Mouse (Mus musculus) spleen, postnatal 4 days (tissue): Measurements from ENCODE around the gene Agap2.

Source experiments
- DNase-seq, 2 experiments: peaks; one replicate each; pipeline ENCODE4 v3.0.0; 2022; ENCODE audit warnings: low spot score in 2 of 2

Gene Agap2

GRCm38 (mm10) chr10:127075080-127075479 is at the start of gene Agap2:
TSS of gene Agap2 (plus strand) at chr10:127075284.
- DNase-seq: peak; percentile 67 to 81

- peak; percentile 91 to 98 for DNase-seq
Measured at GRCm38 (mm10) chr10:127030336-127031296, 44.5 kb upstream of the Agap2 start, which contains the start of gene Tsfm. TSS of gene Tsfm (minus strand) at chr10:127030840.

DNA sequence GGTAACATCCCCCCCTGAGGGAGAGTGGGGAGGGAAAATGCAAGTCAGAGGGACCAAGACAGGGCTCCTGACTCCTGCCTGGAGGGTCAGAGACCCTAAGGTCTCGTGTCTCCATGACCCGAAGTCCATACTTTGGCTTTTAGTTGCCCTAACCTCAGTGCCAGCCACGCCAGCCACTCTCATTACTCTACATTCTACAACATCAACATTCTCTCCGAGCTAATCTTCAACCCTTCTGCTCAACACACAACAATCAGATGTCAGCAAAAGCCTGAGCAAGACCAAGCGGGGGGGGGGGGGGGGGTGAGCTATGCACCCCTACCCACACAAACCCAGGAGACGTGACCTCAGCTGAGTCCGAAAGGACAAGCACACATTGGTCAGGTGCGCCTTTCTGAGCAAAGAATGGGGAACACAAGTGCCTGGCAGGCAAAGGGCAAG is 41.8 kb upstream of the Agap2 start:
- no peak for DNase-seq

DNA sequence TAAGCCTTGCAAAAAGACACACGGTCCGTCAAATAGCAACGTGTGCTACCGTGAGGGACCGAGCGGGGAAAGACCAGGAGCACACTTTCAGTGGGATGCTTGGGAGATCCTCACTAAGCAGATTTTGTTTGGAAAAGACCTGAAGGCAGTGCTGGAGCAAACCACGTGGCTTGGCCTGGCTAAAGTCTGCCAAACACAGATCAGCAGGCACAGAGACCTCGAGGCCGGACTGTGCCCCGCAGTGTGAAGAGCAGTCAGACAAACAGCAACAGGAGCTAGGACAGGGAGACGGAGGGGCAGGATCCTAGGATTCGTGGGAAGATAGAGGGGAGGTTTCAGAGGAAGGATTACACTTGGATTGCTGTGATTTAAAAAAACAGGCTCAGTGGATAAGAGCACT is 38.8 kb upstream of the Agap2 start:
- DNase-seq: no peak

DNA sequence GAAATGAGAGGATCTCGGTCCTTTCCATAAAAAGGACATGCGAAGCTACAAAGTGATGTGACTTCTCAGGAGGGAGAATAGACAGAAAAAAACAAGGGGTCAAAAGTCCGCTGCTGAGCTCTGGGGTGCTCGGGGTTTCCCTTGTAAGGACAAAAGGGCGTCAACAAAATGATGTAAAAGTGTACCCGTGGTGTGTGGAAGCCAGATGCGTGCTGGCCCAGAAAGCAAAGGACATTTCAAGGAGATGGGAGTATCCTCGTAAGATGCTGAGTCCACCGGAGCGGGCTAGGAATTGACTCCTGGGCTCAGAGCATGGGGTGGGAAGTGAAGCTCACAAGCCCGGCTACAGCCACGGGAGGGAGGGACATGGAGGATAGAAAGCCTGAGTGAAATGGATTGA is 37.4 kb upstream of the Agap2 start:
- no peak for DNase-seq

GRCm38 (mm10) chr10:127040569-127041214 is 34.4 kb upstream of the Agap2 start:
- DNase-seq: no peak

DNA sequence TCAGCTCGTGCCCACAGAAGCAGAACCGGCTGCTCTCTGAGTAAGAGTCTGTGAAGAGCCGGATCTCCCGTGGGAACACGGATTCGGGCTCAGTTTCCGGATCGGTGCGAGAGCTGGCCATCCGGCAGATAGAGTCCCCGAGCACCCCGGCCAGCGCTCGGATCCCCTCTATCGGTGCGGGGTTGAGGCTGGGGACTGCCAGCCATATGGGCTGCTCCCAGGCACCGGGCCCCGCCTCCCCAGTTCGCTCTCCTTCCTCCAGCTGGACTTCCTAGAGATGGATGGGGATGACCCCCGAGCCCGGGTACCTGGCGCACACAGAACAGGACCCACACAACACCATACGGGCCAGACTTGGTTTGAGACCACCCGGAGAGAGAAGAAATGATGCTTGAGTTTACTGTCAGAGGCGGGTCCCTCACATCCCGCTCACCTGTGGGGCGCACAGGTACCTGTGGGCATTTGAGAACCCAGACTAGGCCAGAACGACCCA is 33.8 kb upstream of the Agap2 start, which contains the start of the genes Mettl1 and Eef1akmt3:
Gene Mettl1 (plus strand): TSS at position 141 of the 493 bp plus-strand sequence.
Gene Eef1akmt3 (minus strand): TSS at position 240 of the 493 bp plus-strand sequence.
- no peak for DNase-seq

DNA sequence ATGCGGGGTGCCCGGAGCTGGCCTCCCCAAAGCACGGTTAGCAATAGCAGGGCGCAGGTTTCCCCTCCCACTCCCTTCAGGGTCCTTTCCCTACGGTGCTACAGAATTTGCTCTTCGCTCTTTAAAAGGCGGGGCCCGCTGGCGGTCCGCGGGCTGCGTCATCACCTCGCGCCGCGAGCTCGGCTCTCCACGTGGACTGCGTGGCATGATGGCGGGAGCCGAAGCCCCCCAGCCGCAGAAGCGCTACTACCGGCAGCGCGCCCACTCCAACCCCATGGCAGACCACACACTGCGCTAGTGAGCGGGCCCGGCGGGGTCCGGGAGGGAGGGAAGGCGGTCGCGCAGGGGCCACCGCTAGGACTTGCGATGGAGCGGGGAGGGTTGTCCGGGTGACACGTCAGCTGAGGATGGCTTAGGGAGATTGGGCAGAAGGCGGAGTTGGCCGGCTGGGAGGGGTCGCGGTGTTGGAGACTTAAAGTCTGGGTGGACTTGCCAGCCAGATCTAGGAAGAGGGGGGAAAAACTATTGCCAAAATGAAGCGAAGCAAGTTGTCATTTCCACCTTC is 33.2 kb upstream of the Agap2 start:
- peak; percentile 77 to 91 for DNase-seq

DNA sequence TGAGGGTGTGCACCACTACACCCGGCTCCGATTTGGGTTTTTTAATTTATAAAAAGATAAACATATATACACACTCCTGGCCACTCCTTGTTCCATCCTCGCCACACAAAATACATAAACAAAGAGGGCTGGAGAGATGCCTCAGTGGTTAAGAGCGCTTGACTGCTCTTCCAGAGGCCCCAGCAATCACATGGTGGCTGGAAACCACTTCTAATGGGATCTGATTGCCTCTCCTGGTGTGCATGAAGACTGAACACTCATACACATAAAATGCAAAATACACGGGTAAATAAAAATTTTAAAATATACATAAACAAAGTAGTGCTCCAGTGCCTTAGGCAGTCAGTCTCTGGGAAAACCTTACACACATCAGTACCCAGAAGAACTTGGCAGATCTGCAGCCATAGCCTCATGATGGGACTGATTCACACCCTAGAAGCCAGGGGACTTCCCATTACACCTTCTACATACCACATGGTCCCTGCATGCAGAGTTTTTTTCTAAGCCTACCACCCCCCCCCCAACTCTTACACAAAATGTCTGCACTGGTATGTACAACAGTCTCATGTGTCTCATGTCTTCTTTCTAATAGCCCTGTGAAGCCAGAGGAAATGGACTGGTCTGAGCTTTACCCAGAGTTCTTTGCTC is 32.5 kb upstream of the Agap2 start:
- no peak for DNase-seq

GRCm38 (mm10) chr10:127043187-127043586 is 31.9 kb upstream of the Agap2 start:
- DNase-seq: no peak

- no peak for DNase-seq
Measured at GRCm38 (mm10) chr10:127047954-127048353, 27.1 kb upstream of the Agap2 start, which contains the start of gene Cyp27b1. TSS of gene Cyp27b1 (plus strand) at chr10:127048250.

DNA sequence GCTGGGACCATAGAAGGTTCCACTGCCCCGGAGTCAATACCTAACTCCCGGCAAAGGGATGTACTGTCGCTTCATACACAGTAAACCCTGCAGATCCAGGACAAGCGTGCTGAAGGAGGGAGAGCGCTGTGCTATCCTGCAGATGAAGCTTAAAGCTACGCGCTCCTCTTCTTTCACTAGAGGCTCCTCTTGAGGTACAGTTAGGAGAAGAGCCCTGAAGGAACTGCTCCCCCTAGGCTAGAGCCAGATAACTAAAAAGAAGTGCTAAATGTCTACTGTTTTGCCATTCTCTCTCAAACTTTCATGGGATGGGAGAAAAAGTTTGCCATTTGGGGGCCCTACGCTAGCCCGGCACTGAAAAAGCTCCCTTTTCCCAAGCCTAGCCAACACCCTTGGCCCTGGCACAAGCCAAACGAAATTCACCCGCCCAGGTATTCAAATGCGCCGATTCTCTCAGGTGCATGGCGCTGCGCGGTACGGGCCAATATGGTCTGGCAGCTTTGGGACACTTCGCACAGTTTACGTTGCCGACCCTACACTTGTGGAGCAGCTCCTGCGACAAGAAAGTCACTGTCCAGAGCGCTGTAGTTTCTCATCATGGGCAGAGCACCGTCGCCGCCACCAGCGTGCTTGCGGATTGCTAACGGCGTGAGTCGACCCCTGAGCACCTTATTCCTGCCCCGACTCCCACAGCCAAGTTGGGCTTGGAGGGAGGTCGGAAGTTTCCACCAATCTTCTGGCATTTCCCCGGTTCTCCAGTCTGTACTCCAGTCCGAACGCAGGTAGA is 26.3 kb upstream of the Agap2 start:
- DNase-seq: no peak

GRCm38 (mm10) chr10:127049395-127050118 is 25.5 kb upstream of the Agap2 start:
- DNase-seq: no peak

DNA sequence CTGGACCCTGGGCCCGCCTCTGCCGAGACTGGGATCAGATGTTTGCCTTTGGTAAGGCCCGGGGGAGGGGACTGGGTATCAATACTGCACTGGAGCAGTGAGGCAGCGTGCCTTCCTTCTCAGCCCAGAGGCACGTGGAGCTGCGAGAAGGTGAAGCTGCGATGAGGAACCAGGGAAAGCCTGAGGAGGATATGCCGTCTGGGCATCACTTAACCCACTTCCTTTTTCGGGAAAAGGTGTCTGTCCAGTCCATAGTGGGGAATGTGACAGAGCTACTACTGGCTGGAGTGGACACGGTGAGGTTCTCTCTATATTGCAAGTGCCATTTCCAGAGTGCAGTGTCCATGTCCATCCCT is 25.0 kb upstream of the Agap2 start:
- no peak for DNase-seq

- DNase-seq: no peak
Measured at GRCm38 (mm10) chr10:127054646-127055045, 20.4 kb upstream of the Agap2 start.

DNA sequence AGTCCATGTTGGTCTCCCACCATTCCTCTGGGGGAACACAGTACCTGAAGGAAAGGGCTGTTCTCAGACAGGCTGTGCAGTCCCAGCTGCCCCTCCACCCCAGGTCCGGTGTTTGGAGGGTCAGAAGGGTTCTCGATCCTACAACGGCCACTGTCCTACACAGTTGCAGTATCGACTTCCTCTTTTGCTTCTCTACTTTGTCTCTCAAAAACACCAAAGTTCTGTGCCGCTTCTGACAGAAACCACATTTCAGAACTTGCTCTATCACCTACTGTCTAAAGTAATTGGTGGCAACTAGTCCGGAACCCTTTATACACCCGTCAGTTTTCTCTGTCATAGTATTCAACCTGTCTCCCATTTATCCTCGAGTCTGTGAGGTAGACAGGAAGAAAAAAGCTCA is 19.7 kb upstream of the Agap2 start:
- DNase-seq: no peak

DNA sequence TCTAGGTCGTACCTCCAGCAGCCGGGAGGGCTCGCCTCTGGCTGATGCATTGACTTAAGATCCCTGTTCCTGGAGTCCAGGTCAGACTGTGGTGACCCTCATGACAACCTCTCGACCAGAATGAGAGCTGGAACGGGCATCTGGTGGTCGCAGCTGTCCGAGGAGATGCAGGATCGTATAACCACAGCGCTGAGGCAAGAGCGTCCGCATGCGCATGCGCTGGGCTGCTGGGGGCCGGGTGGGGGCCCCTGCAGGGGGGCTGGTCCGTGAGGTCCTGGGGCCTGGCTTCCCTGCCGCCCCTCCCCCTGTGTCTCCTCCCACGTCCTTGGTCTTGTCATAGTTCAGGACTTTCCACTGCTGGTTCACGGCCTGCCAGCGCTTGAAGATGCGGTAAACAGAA is 18.6 kb upstream of the Agap2 start:
- DNase-seq: no peak

DNA sequence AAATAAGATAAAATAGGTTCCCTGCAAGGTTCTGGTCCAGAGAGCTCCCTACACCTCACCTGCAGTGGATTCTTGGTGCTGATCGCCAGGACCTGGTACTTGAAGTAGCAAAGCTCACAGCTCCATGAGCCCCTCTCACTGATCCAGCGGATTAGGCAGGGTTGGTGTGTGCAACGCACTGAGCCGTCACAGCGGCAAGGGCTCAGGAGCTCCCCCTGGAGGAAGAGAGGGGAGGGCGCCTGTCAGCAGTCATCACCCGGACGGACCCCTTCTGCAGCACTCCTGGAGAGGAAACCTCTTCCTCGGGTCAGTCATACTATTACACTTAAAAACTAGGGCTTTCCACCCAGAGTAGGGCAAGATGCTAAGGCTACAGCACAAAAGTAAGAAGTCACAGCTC is 16.9 kb upstream of the Agap2 start:
- peak; percentile 77 to 92 for DNase-seq

- no peak for DNase-seq
Measured at GRCm38 (mm10) chr10:127058708-127059107, 16.4 kb upstream of the Agap2 start.
